Mouse (Mus musculus) MEL (cell line): ENCODE measurements at regions not wholly inside any gene's neighbourhood (a gene's known extent, or its start where the extent isn't known, plus 50 kb on each side); places are given as distances from the start of the nearest gene placed in this dataset.

ENCODE experiments used
- DNase-seq: peaks from one replicate; pipeline ENCODE4 v3.0.0; 2011; ENCODE audit warnings: low read depth, low spot score
- H3K27ac ChIP-seq: 2 replicates; pipeline ENCODE4 v1.5.1; 2012; ENCODE audit warnings: low read depth, mild to moderate bottlenecking, control low read depth, low read length, moderate library complexity; ENCODE audit not compliant: control insufficient read depth
- H3K27me3 ChIP-seq, 2 experiments: fragments of 150-350 bp in 1 of 2; sonication (generic) in 1 of 2; 2 replicates each; pipeline ENCODE4 v1.6.1; 2012; ENCODE audit warnings: low read length in 2 of 2, mild to moderate bottlenecking in 2 of 2, improper control_type of control experiment in 1 of 2, moderate library complexity in 1 of 2; ENCODE audit not compliant: insufficient read depth in 2 of 2, control insufficient read depth in 1 of 2
- H3K36me3 ChIP-seq, 2 experiments: 2 replicates each; pipeline ENCODE4 v1.6.1; 2012 to 2014; ENCODE audit warnings: low read length in 2 of 2, improper control_type of control experiment in 1 of 2, inconsistent platforms in 1 of 2, mild to moderate bottlenecking in 1 of 2; ENCODE audit not compliant: insufficient read depth in 2 of 2, control insufficient read depth in 1 of 2
- H3K4me1 ChIP-seq, 2 experiments: fragments of 150-350 bp in 1 of 2; sonication (generic) in 1 of 2; 2 replicates each; pipeline ENCODE4 v1.6.1; 2012; ENCODE audit warnings: low read length in 2 of 2, improper control_type of control experiment in 1 of 2, mild to moderate bottlenecking in 1 of 2; ENCODE audit not compliant: insufficient read depth in 2 of 2, control insufficient read depth in 1 of 2
- H3K4me3 ChIP-seq, 2 experiments: fragments of 150-350 bp in 1 of 2; sonication (generic) in 1 of 2; 2 replicates each; pipeline ENCODE4 v1.5.1; 2012; ENCODE audit warnings: low read depth in 2 of 2, low read length in 2 of 2, mild to moderate bottlenecking in 2 of 2, moderate library complexity in 2 of 2, control low read depth in 1 of 2, improper control_type of control experiment in 1 of 2; ENCODE audit not compliant: control insufficient read depth in 1 of 2, insufficient read depth in 1 of 2
- H3K79me2 ChIP-seq: 2 replicates; pipeline ENCODE4 v1.6.1; 2012; ENCODE audit warnings: mild to moderate bottlenecking, low read length, moderate library complexity; ENCODE audit not compliant: control insufficient read depth, poor library complexity, insufficient read depth
- H3K9ac ChIP-seq: 2 replicates; pipeline ENCODE4 v1.6.1; 2012; ENCODE audit warnings: low read depth, mild to moderate bottlenecking, control low read depth, low read length, moderate library complexity; ENCODE audit not compliant: control insufficient read depth, poor library complexity, severe bottlenecking
- H3K9me3 ChIP-seq: fragments of 150-350 bp; sonication (generic); replicated peaks from 2 replicates; pipeline ENCODE4 v1.6.1; 2012; ENCODE audit warnings: mild to moderate bottlenecking, low read length, improper control_type of control experiment, moderate library complexity; ENCODE audit not compliant: insufficient read depth
- BHLHE40 ChIP-seq: IDR thresholded peaks from 2 replicates; pipeline ENCODE4 v1.6.1; 2012; ENCODE audit warnings: low read depth, mild to moderate bottlenecking, inconsistent platforms, low read length, improper control_type of control experiment, borderline replicate concordance
- CHD1 ChIP-seq: IDR thresholded peaks from 2 replicates; pipeline ENCODE4 v1.6.1; 2012; ENCODE audit warnings: low read depth, mild to moderate bottlenecking, inconsistent platforms, low read length, improper control_type of control experiment
- CHD2 ChIP-seq: IDR thresholded peaks from 2 replicates; pipeline ENCODE4 v1.6.1; 2011; ENCODE audit warnings: low read length, improper control_type of control experiment
- ELF1 ChIP-seq: IDR thresholded peaks from 2 replicates; pipeline ENCODE4 v1.6.1; 2014; ENCODE audit warnings: low read depth, mild to moderate bottlenecking, inconsistent platforms, low read length, improper control_type of control experiment, moderate library complexity
- GATA1 ChIP-seq: IDR thresholded peaks from 2 replicates; pipeline ENCODE4 v1.6.1; 2011; ENCODE audit warnings: low read depth, low read length, improper control_type of control experiment
- HCFC1 ChIP-seq: IDR thresholded peaks from 2 replicates; pipeline ENCODE4 v1.6.1; 2012; ENCODE audit warnings: low read depth, mild to moderate bottlenecking, inconsistent platforms, low read length, improper control_type of control experiment, moderate library complexity
- JUND ChIP-seq: IDR thresholded peaks from 2 replicates; pipeline ENCODE4 v1.6.1; 2011; ENCODE audit warnings: low read depth, mild to moderate bottlenecking, improper control_type of control experiment, low read length
- MAFK ChIP-seq: IDR thresholded peaks from 2 replicates; pipeline ENCODE4 v1.6.1; 2011; ENCODE audit warnings: low read depth, mild to moderate bottlenecking, low read length, improper control_type of control experiment, borderline replicate concordance
- MEF2A ChIP-seq: IDR thresholded peaks from 2 replicates; pipeline ENCODE4 v1.6.1; 2014; ENCODE audit warnings: low read depth, mild to moderate bottlenecking, inconsistent platforms, low read length, improper control_type of control experiment; ENCODE audit not compliant: poor library complexity, insufficient replicate concordance, severe bottlenecking; ENCODE audit errors: extremely low read depth
- NRF1 ChIP-seq: IDR thresholded peaks from 2 replicates; pipeline ENCODE4 v1.6.1; 2014; ENCODE audit warnings: low read depth, mild to moderate bottlenecking, inconsistent platforms, low read length, improper control_type of control experiment, moderate library complexity; ENCODE audit not compliant: poor library complexity, insufficient read depth, severe bottlenecking
- POLR2AphosphoS5 ChIP-seq: IDR thresholded peaks from 2 replicates; pipeline ENCODE4 v1.6.1; 2012; ENCODE audit warnings: low read depth, borderline replicate concordance, mild to moderate bottlenecking, inconsistent platforms, low read length, moderate library complexity, mixed read lengths
- RCOR1 ChIP-seq: IDR thresholded peaks from 2 replicates; pipeline ENCODE4 v1.6.1; 2012; ENCODE audit warnings: low read depth, mild to moderate bottlenecking, inconsistent platforms, low read length, improper control_type of control experiment
- TBP ChIP-seq: IDR thresholded peaks from 2 replicates; pipeline ENCODE4 v1.8.0; 2011; ENCODE audit warnings: low read depth, low read length, improper control_type of control experiment
- UBTF ChIP-seq: IDR thresholded peaks from 2 replicates; pipeline ENCODE4 v1.6.1; 2012; ENCODE audit warnings: low read depth, mild to moderate bottlenecking, inconsistent platforms, low read length, improper control_type of control experiment, moderate library complexity, borderline replicate concordance; ENCODE audit not compliant: insufficient read depth
- USF1 ChIP-seq: IDR thresholded peaks from 2 replicates; pipeline ENCODE4 v1.6.1; 2014; ENCODE audit warnings: low read depth, mild to moderate bottlenecking, inconsistent platforms, low read length, improper control_type of control experiment, moderate library complexity
- USF2 ChIP-seq, 2 experiments: IDR thresholded peaks; 2 replicates each; pipeline ENCODE4 v1.6.1; 2011 to 2012; ENCODE audit warnings: improper control_type of control experiment in 2 of 2, low read length in 2 of 2, borderline replicate concordance in 1 of 2, inconsistent platforms in 1 of 2, low read depth in 1 of 2, mild to moderate bottlenecking in 1 of 2; ENCODE audit not compliant: insufficient read depth in 1 of 2
- ZMIZ1 ChIP-seq: IDR thresholded peaks from 2 replicates; pipeline ENCODE4 v1.6.1; 2012; ENCODE audit warnings: low read depth, mild to moderate bottlenecking, inconsistent platforms, low read length, improper control_type of control experiment, moderate library complexity

DNA sequence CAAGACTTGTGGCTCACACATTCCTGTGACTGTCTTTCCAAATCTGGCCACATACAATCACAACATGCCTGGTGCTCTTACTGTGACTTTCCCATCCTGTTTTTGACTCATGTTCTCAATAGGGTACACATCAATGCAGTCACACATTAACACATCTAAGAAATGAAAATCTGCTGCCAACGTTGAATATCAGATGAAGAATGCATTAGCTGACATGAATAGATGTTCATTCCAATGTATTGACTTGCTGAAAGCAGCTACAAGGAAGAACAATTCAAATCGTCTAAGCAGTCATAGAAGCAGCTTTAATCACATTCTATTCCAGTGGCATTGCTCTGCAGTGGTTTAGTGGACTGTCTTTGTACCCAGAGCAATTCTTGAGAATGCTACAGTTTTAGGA lies 295.2 kb upstream of the Nrg3 start:
- Histone ChIP-seq H3K27me3 (no peaks in the 10 kb centered on the region), H3K4me3 (no peak overlapping the region), H3K9me3 (no peaks in the 10 kb centered on the region), H3K4me1 (no peaks in the 10 kb centered on the region), H3K9ac (no peak overlapping the region), H3K79me2 (no peaks in the 10 kb centered on the region), H3K36me3 (no peaks in the 10 kb centered on the region), H3K27ac (no peak overlapping the region)
- no peak for DNase-seq
- TF ChIP-seq TBP (no peak), JUND (no peak), HCFC1 (no peak), CHD2 (no peak), BHLHE40 (no peak), RCOR1 (no peak), POLR2AphosphoS5 (no peak), CHD1 (no peak), MEF2A (no peak), MAFK (no peak), USF1 (no peak), UBTF (no peak), ELF1 (no peak), GATA1 (no peak), NRF1 (no peak), ZMIZ1 (no peak), USF2 (IDR thresholded peaks at IDR 0.05; ENCODE audit: borderline replicate concordance in 1 of 2, insufficient read depth in 1 of 2, low read depth in 1 of 2, low read length in 2 of 2) (no peak)
